Mouse (Mus musculus): ENCODE results near the gene Grap2. TPM values are rescaled to one million over a fixed set of nuclear protein-coding genes. Genes with fewer than 3 reads are reported as not detected.

Gene Grap2
- total and polyA plus RNA-seq, 3 experiments = 0.62 to 5.1 TPM; not detected in 1

DNA sequence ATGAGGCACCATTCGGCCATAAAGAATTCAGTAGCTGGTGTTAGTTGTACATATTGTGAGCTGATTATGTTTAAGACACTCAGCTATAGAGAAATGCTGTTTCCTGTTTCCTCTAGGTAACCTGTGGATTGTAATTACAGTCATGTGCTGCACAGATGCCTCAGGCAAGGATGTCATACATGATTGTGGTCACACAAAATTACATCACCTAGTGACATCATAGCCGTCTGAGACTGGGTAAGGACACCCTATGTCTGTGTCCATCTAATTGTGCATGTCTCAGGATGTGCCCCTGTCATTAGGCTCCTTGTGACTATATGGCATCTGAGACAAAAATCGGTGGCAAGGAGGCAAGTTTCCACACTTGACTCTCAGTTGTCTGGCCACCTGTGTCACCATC lies 9.9 kb upstream of the Grap2 start:
- TF ChIP-seq MAX (IDR thresholded peaks at IDR 0.05; ENCODE audit: low read length) (no peak), KAT2A (conservative IDR thresholded peaks at IDR 0.05; ENCODE audit: low read depth, low read length) (no peak), ZC3H11A (IDR thresholded peaks at IDR 0.05; ENCODE audit: low read depth, low read length) (no peak), SMC3 (IDR thresholded peaks at IDR 0.05; ENCODE audit: low read depth, low read length) (no peak), CTCF (IDR thresholded peaks at IDR 0.05 in 2 of 3, conservative IDR thresholded peaks at IDR 0.05 in 1 of 3; ENCODE audit: control insufficient read depth in 1 of 3, insufficient read depth in 1 of 3, low read depth in 2 of 3, low read length in 3 of 3, poor library complexity in 1 of 3, severe bottlenecking in 1 of 3) (no peak)
- Histone ChIP-seq H3K9me3 (replicated peaks; ENCODE audit: insufficient read depth, low read length) (no peaks in the 10 kb centered on the region), H3K79me2 (ENCODE audit: control insufficient read depth, insufficient read depth, low read length, poor library complexity) (no peaks in the 10 kb centered on the region), H3K4me1 (ENCODE audit: control insufficient read depth in 1 of 2, insufficient read depth in 2 of 2, low read length in 2 of 2) (peaks cover 2 to 10% of the 10 kb centered on the region in 2 experiments; a peak in 3 of 4 replicates), H3K4me3 (ENCODE audit: control insufficient read depth in 1 of 2, insufficient read depth in 1 of 2, low read depth in 2 of 2, low read length in 2 of 2) (no peak overlapping the region), H3K36me3 (ENCODE audit: control insufficient read depth in 1 of 2, insufficient read depth in 2 of 2, low read length in 2 of 2) (peaks cover 0 to 17% of the 10 kb centered on the region in 2 experiments; a peak in 2 of 4 replicates), H3K27ac (ENCODE audit: control insufficient read depth, low read depth, low read length) (no peak overlapping the region), H3K27me3 (ENCODE audit: control insufficient read depth in 1 of 2, insufficient read depth in 2 of 2, low read length in 2 of 2) (peaks cover 2 to 4% of the 10 kb centered on the region in 2 experiments; a peak in 2 of 4 replicates), H3K9ac (ENCODE audit: control insufficient read depth, low read depth, low read length, poor library complexity, severe bottlenecking) (no peak overlapping the region)
- DNase-seq (ENCODE audit: low read depth, low spot score) = no peak

DNA sequence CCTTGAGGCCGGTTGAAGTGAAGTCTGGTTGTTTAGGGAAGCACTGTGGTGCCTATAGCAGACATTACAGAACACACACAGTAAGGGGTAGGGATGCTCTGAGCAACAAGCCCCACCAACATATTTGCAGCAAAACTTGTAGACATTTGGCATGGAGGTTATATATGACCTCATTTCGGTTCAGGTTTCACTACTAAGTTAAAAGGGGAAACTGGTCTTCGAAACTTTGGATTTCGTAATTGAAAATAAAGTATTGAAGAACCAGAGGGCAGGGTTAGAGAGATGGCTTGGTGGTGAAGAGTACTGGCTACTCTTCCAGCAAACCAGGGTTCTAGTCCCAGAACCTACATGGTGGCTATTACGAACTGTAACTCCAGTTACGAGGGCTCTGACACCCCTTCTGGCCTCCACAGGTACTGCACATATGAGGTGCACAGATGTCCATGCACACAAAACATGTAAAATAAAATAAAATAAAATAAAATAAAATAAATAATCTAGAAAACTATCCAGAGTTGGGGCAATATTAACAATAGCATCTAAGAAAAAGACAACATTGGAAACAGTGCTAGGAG lies 8.7 kb upstream of the Grap2 start:
- TF ChIP-seq SMC3 (IDR thresholded peaks at IDR 0.05; ENCODE audit: low read depth, low read length) (peak; percentile 33; the same call in 1 of the 2 replicates), MAZ (IDR thresholded peaks at IDR 0.05; ENCODE audit: low read depth, low read length) (no peak), UBTF (IDR thresholded peaks at IDR 0.05; ENCODE audit: borderline replicate concordance, insufficient read depth, low read depth, low read length) (no peak), NRF1 (IDR thresholded peaks at IDR 0.05; ENCODE audit: insufficient read depth, low read depth, low read length, poor library complexity, severe bottlenecking) (no peak), ZMIZ1 (IDR thresholded peaks at IDR 0.05; ENCODE audit: low read depth, low read length) (no peak), RAD21 (IDR thresholded peaks at IDR 0.05; ENCODE audit: low read depth, low read length) (peak; percentile 53), E2F4 (IDR thresholded peaks at IDR 0.05; ENCODE audit: borderline replicate concordance, low read depth, low read length) (no peak), CTCF (IDR thresholded peaks at IDR 0.05 in 2 of 3, conservative IDR thresholded peaks at IDR 0.05 in 1 of 3; ENCODE audit: control insufficient read depth in 1 of 3, insufficient read depth in 1 of 3, low read depth in 2 of 3, low read length in 3 of 3, poor library complexity in 1 of 3, severe bottlenecking in 1 of 3) (peak; percentile 29 to 50 (median 35); a peak in 5 of 6 replicates)
- Histone ChIP-seq H3K27me3 (ENCODE audit: control insufficient read depth in 1 of 2, insufficient read depth in 2 of 2, low read length in 2 of 2) (peaks cover 2 to 4% of the 10 kb centered on the region in 2 experiments; a peak in 3 of 4 replicates), H3K4me1 (ENCODE audit: control insufficient read depth in 1 of 2, insufficient read depth in 2 of 2, low read length in 2 of 2) (peaks cover 2 to 10% of the 10 kb centered on the region in 2 experiments; a peak in 3 of 4 replicates), H3K36me3 (ENCODE audit: control insufficient read depth in 1 of 2, insufficient read depth in 2 of 2, low read length in 2 of 2) (peaks cover 0 to 17% of the 10 kb centered on the region in 2 experiments; a peak in 2 of 4 replicates), H3K79me2 (ENCODE audit: control insufficient read depth, insufficient read depth, low read length, poor library complexity) (no peaks in the 10 kb centered on the region), H3K27ac (ENCODE audit: control insufficient read depth, low read depth, low read length) (no peak overlapping the region), H3K9me3 (replicated peaks; ENCODE audit: insufficient read depth, low read length) (no peaks in the 10 kb centered on the region), H3K9ac (ENCODE audit: control insufficient read depth, low read depth, low read length, poor library complexity, severe bottlenecking) (no peak overlapping the region), H3K4me3 (ENCODE audit: control insufficient read depth in 1 of 2, insufficient read depth in 1 of 2, low read depth in 2 of 2, low read length in 2 of 2) (no peak overlapping the region)
- DNase-seq (ENCODE audit: low read depth, low spot score) = peak; percentile 41

DNA sequence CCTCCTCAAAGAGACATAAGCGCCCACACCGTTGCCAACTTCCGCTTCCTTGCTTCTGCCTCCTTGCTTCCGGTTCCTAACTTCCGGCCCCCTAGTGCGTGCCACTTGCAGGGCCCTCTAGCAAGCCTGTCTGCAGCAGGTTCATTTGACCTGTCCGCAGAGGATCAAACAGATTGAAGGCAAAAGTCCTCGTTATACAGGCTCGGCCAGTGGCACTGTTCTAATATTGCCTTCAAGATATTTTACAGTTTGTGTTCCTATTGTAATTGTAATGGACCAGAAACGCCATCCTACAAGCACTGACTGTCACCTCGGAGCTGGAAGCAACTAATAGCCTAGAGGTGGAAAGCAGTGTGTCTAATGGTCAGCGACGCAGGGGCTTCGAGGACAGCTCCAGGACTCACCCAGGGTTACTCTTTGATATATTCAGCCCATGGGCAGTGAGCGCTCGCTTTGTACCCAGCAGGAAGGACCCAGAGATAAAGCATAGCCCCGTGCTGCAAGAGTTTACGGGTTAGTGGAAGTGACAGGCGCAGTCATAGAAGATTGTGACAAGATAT lies 7.2 kb upstream of the Grap2 start, which contains the start of gene Enthd1:
TSS of gene Enthd1 (minus strand) at position 51 of the 560 bp plus-strand sequence.
- H3K36me3 ChIP-seq (ENCODE audit: control insufficient read depth in 1 of 2, insufficient read depth in 2 of 2, low read length in 2 of 2) = peaks cover 0 to 13% of the 10 kb centered on the region in 2 experiments; a peak in 2 of 4 replicates
- H3K9ac ChIP-seq (ENCODE audit: control insufficient read depth, low read depth, low read length, poor library complexity, severe bottlenecking) = no peak within 1 kb of the TSS
- peaks cover 2 to 6% of the 10 kb centered on the region in 2 experiments; a peak in 3 of 4 replicates for H3K4me1 ChIP-seq (ENCODE audit: control insufficient read depth in 1 of 2, insufficient read depth in 2 of 2, low read length in 2 of 2)
- no peaks in the 10 kb centered on the region for H3K9me3 ChIP-seq (replicated peaks; ENCODE audit: insufficient read depth, low read length)
- H3K27me3 ChIP-seq (ENCODE audit: control insufficient read depth in 1 of 2, insufficient read depth in 2 of 2, low read length in 2 of 2) = peaks cover 0 to 2% of the 10 kb centered on the region in 2 experiments; a peak in 3 of 4 replicates
- no peak for DNase-seq (ENCODE audit: low read depth, low spot score)
- no peak within 1 kb of the TSS for H3K4me3 ChIP-seq (ENCODE audit: control insufficient read depth in 1 of 2, insufficient read depth in 1 of 2, low read depth in 2 of 2, low read length in 2 of 2)
- H3K79me2 ChIP-seq (ENCODE audit: control insufficient read depth, insufficient read depth, low read length, poor library complexity) = no peaks in the 10 kb centered on the region
- no peak within 1 kb of the TSS for H3K27ac ChIP-seq (ENCODE audit: control insufficient read depth, low read depth, low read length)
- TF ChIP-seq ETS1 (IDR thresholded peaks at IDR 0.05; ENCODE audit: low read depth, low read length) = no peak
- TF ChIP-seq GATA1 (IDR thresholded peaks at IDR 0.05; ENCODE audit: low read depth, low read length) = no peak
- no peak for TF ChIP-seq MAZ (IDR thresholded peaks at IDR 0.05; ENCODE audit: low read depth, low read length)
- TF ChIP-seq TAL1 (IDR thresholded peaks at IDR 0.05; ENCODE audit: low read length) = no peak
- no peak for TF ChIP-seq RCOR1 (IDR thresholded peaks at IDR 0.05; ENCODE audit: low read depth, low read length)
- no peak for TF ChIP-seq ZMIZ1 (IDR thresholded peaks at IDR 0.05; ENCODE audit: low read depth, low read length)
- no peak for TF ChIP-seq GABPA (IDR thresholded peaks at IDR 0.05; ENCODE audit: low read depth, low read length)
- TF ChIP-seq ZKSCAN1 (IDR thresholded peaks at IDR 0.05; ENCODE audit: low read depth, low read length) = no peak
- TF ChIP-seq MAFK (IDR thresholded peaks at IDR 0.05; ENCODE audit: borderline replicate concordance, low read depth, low read length) = no peak
- TF ChIP-seq TBP (IDR thresholded peaks at IDR 0.05; ENCODE audit: low read depth, low read length) = no peak
- TF ChIP-seq BHLHE40 (IDR thresholded peaks at IDR 0.05; ENCODE audit: borderline replicate concordance, low read depth, low read length) = no peak
- TF ChIP-seq SMC3 (IDR thresholded peaks at IDR 0.05; ENCODE audit: low read depth, low read length) = no peak
- TF ChIP-seq HCFC1 (IDR thresholded peaks at IDR 0.05; ENCODE audit: low read depth, low read length) = no peak
- no peak for TF ChIP-seq EP300 (IDR thresholded peaks at IDR 0.05; ENCODE audit: low read depth in 1 of 2, low read length in 2 of 2)
- TF ChIP-seq ELF1 (IDR thresholded peaks at IDR 0.05; ENCODE audit: low read depth, low read length) = no peak

All from MEL (cell line).